Mouse (Mus musculus) kidney, postnatal 0 days (tissue): Measurements from ENCODE around the gene Zfp65. TPM values are rescaled to one million over a fixed set of nuclear protein-coding genes. Genes with fewer than 3 reads are reported as not detected.

Source experiments
- ATAC-seq: fragments of 200-750 bp; cut with Nextera tagmentation; replicated peaks from 2 replicates; pipeline ENCODE4 v1.8.0; 2017; ENCODE audit warnings: low read depth, moderate number of reproducible peaks, moderate TSS enrichment, moderate library complexity; ENCODE audit not compliant: low FRiP score
- DNase-seq: peaks from one replicate; pipeline ENCODE4 v3.0.0-alpha.2; 2016; ENCODE audit warnings: low spot score
- H3K27ac ChIP-seq: fragments of 300-500 bp; sonication (generic); 2 replicates; pipeline ENCODE4 v1.5.1; 2014; ENCODE audit warnings: mild to moderate bottlenecking
- H3K27me3 ChIP-seq: fragments of 300-500 bp; sonication (generic); 2 replicates; pipeline ENCODE4 v1.6.1; 2014; ENCODE audit warnings: low read length, mixed read lengths; ENCODE audit not compliant: insufficient read depth
- H3K36me3 ChIP-seq: fragments of 300-500 bp; sonication (generic); 2 replicates; pipeline ENCODE4 v1.6.1; 2014; ENCODE audit warnings: low read length, mixed read lengths; ENCODE audit not compliant: insufficient read depth
- H3K4me1 ChIP-seq: fragments of 300-500 bp; sonication (generic); replicated peaks from 2 replicates; pipeline ENCODE4 v1.6.1; 2014; ENCODE audit warnings: antibody characterized with exemption, low read length, mixed read lengths; ENCODE audit not compliant: insufficient read depth
- H3K4me2 ChIP-seq: fragments of 300-500 bp; sonication (generic); 2 replicates; pipeline ENCODE4 v1.6.1; 2014; ENCODE audit warnings: mild to moderate bottlenecking, low read length, moderate library complexity, mixed read lengths
- H3K4me3 ChIP-seq: fragments of 300-500 bp; sonication (generic); replicated peaks from 2 replicates; pipeline ENCODE4 v1.5.1; 2014; ENCODE audit warnings: low read depth, low read length
- H3K9ac ChIP-seq: fragments of 300-500 bp; sonication (generic); 2 replicates; pipeline ENCODE4 v1.6.1; 2014; ENCODE audit warnings: low read depth, low read length
- H3K9me3 ChIP-seq: fragments of 300-500 bp; sonication (generic); replicated peaks from 2 replicates; pipeline ENCODE4 v1.6.1; 2016; ENCODE audit warnings: low read length, inconsistent platforms, mixed read lengths
- CTCF ChIP-seq: IDR thresholded peaks from 2 replicates; pipeline ENCODE4 v1.5.1; 2016; ENCODE audit warnings: antibody characterized with exemption, low read depth, mild to moderate bottlenecking, moderate library complexity
- WGBS: fragments of 180-500 bp; shearing (Covaris S2); extraction: QIAGEN DNeasy Blood & Tissue Kit; methylation state at CpG from one replicate; pipeline ENCODE4 v1.1.7; 2014; 5-methylcytosine and 5-hydroxymethylcytosine counted together
- polyA plus RNA-seq: library from polyadenylated mRNA; unstranded; fragments of >200 nt; fragmentation: Nextera tagmentation; extraction: Ambion mirVana; gene quantifications from 2 replicates; pipeline ENCODE4 v1.2.1, GENCODE M21; 2015

The Zfp65 gene
- polyA plus RNA-seq: 3.7 and 4.1 TPM in 2 replicates

GRCm38 (mm10) chr13:67728641-67729318 lies at the start of gene Zfp65:
Gene Zfp65 (minus strand): TSS chr13:67729173.
- peak within 1 kb of the TSS; percentile 68 for H3K9ac ChIP-seq
- no peak for TF ChIP-seq CTCF
- H3K4me3 ChIP-seq: peak within 1 kb of the TSS; percentile 61
- peak; percentile 86 for ATAC-seq
- peak; percentile 86 for DNase-seq
- no peaks in the 10 kb centered on the region for H3K36me3 ChIP-seq
- H3K4me1 ChIP-seq: no peaks in the 10 kb centered on the region
- H3K4me2 ChIP-seq: peak within 1 kb of the TSS; percentile 73
- no peaks in the 10 kb centered on the region for H3K9me3 ChIP-seq
- 2% methylated on average over 18 of the region's 21 CpGs for WGBS
- no peaks in the 10 kb centered on the region for H3K27me3 ChIP-seq
- H3K27ac ChIP-seq: peak within 1 kb of the TSS; percentile 58

GRCm38 (mm10) chr13:67763031-67763768 lies 34.2 kb upstream of the Zfp65 start:
- Histone ChIP-seq H3K9me3 (no peaks in the 10 kb centered on the region), H3K4me2 (no peak overlapping the region), H3K36me3 (no peaks in the 10 kb centered on the region), H3K4me3 (no peak overlapping the region), H3K9ac (no peak overlapping the region), H3K27ac (no peak overlapping the region), H3K27me3 (no peaks in the 10 kb centered on the region), H3K4me1 (no peaks in the 10 kb centered on the region)
- ATAC-seq (no peak), DNase-seq (no peak)
- WGBS: 82% methylated on average over 2 of the region's 2 CpGs
- TF ChIP-seq CTCF: no peak

GRCm38 (mm10) chr13:67759966-67760365 lies 31.0 kb upstream of the Zfp65 start:
- Histone ChIP-seq H3K4me2 (no peak overlapping the region), H3K9me3 (no peaks in the 10 kb centered on the region), H3K4me1 (no peaks in the 10 kb centered on the region), H3K4me3 (no peak overlapping the region), H3K36me3 (no peaks in the 10 kb centered on the region), H3K27me3 (no peaks in the 10 kb centered on the region), H3K27ac (no peak overlapping the region), H3K9ac (no peak overlapping the region)
- DNase-seq (no peak), ATAC-seq (no peak)
- WGBS: 61% methylated on average over 1 of the region's 1 CpGs
- TF ChIP-seq CTCF: no peak

- H3K9me3 ChIP-seq: no peaks in the 10 kb centered on the region
- peaks cover 4% of the 10 kb centered on the region; the same call in 1 of the 2 replicates for H3K4me1 ChIP-seq
- no peak for TF ChIP-seq CTCF
- H3K27me3 ChIP-seq: no peaks in the 10 kb centered on the region
- no peak for ATAC-seq
- no peak for DNase-seq
- 88% methylated on average over 6 of the region's 6 CpGs for WGBS
- H3K4me2 ChIP-seq: no peak overlapping the region
- H3K27ac ChIP-seq: no peak overlapping the region
- no peak overlapping the region for H3K4me3 ChIP-seq
- no peaks in the 10 kb centered on the region for H3K36me3 ChIP-seq
- no peak overlapping the region for H3K9ac ChIP-seq
Measured at GRCm38 (mm10) chr13:67755761-67756160, 26.8 kb upstream of the Zfp65 start.

- H3K4me3 ChIP-seq: peak within 1 kb of the TSS; percentile 74
- H3K9ac ChIP-seq: peak within 1 kb of the TSS; percentile 62; the same call in 1 of the 2 replicates
- TF ChIP-seq CTCF: no peak
- H3K36me3 ChIP-seq: no peaks in the 10 kb centered on the region
- H3K9me3 ChIP-seq: no peaks in the 10 kb centered on the region
- peaks cover 4% of the 10 kb centered on the region; the same call in 1 of the 2 replicates for H3K4me1 ChIP-seq
- DNase-seq (peak; percentile 95), ATAC-seq (peak; percentile 95)
- WGBS: 6% methylated on average over 24 of the region's 24 CpGs
- H3K27ac ChIP-seq: peak within 1 kb of the TSS; percentile 80
- peak within 1 kb of the TSS; percentile 59 for H3K4me2 ChIP-seq
- no peaks in the 10 kb centered on the region for H3K27me3 ChIP-seq
Measured at GRCm38 (mm10) chr13:67754333-67755306, 25.6 kb upstream of the Zfp65 start, which contains the start of gene Zfp85. Gene Zfp85 (minus strand): TSS chr13:67755228.
